Mouse (Mus musculus): ENCODE measurements around the gene Farp2.

DNA sequence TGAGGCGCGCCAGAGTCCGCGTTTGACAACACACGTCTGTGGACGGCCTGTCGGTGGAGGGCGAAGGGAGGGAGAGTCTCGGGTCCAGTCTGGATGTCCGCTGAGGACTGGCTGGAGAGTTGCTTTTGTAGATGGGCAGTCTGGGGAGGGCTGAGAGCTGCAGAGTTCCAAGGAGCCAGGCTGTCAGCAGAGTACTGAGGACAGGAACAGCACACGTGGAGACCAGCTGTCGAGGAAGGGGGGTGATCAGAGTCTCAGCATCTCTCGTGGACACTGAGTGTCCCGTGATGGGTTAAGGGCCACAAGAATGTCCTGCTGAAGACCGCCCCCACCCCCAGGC, 442 bp downstream of the Farp2 start:
- TF ChIP-seq CTCF (IDR thresholded peaks at IDR 0.05; ENCODE audit: extremely low read depth, insufficient read depth, low read length) (no peak), POLR2A (IDR thresholded peaks at IDR 0.05; ENCODE audit: extremely low read depth, insufficient read depth, low read length) (no peak)

All from cortical plate, adult 2 months (tissue).